Mouse (Mus musculus): ENCODE measurements at regions not wholly inside any gene's neighbourhood (a gene's known extent, or its start where the extent isn't known, plus 50 kb on each side); places are given as distances from the start of the nearest gene placed in this dataset.
A peak's percentile ranks its signal among the peaks of the same experiment; 100 is the strongest.

- Histone ChIP-seq H3K27me3 (ENCODE audit: control insufficient read depth, insufficient read depth, low read length) (no peaks in the 10 kb centered on the region), H3K27ac (replicated peaks; ENCODE audit: low read depth, low read length) (no peak overlapping the region), H3K36me3 (ENCODE audit: control insufficient read depth, insufficient read depth, low read length) (no peaks in the 10 kb centered on the region), H3K9ac (replicated peaks; ENCODE audit: low read length) (no peak overlapping the region), H3K4me2 (ENCODE audit: low read length) (no peak overlapping the region), H3K9me3 (ENCODE audit: control insufficient read depth, low read length) (no peaks in the 10 kb centered on the region), H3K4me3 (replicated peaks; ENCODE audit: low read depth, low read length) (no peak overlapping the region), H3K4me1 (ENCODE audit: control insufficient read depth, insufficient read depth, low read length) (peaks cover 3% of the 10 kb centered on the region; the same call in 1 of the 2 replicates)
- DNase-seq (peak; percentile 8), ATAC-seq (ENCODE audit: low FRiP score, low TSS enrichment) (no peak)
- WGBS = 44% methylated on average over 13 of the region's 13 CpGs
Measured at GRCm38 (mm10) chr2:161416218-161416927, 307.5 kb upstream of the Chd6 start.

DNA sequence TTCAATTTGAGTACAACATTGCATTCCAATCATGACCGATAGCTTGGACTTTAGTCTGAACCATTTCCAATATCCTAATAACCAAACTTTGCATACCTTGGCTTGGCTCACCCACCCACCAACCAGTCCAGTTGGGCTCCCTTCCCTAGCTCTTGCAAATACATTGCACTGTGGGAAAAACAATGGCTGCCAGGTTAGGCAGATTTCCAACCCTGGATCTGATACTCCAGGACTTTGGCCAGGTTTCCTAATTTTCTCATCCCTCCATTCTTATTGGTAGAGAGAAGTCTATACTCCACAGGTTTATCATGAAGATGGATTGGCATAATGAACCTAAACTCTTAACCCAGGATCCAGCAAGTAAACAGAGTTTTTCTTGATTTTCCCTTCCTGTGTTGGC is 299.4 kb upstream of the Chd6 start:
- H3K4me3 ChIP-seq (replicated peaks; ENCODE audit: low read depth, low read length) = no peak overlapping the region
- H3K9me3 ChIP-seq (ENCODE audit: control insufficient read depth, low read length) = no peaks in the 10 kb centered on the region
- H3K9ac ChIP-seq (replicated peaks; ENCODE audit: low read length) = no peak overlapping the region
- ATAC-seq (ENCODE audit: low FRiP score, low TSS enrichment) (no peak), DNase-seq (no peak)
- WGBS = 91% methylated on average over 1 of the region's 1 CpGs
- no peak overlapping the region for H3K27ac ChIP-seq (replicated peaks; ENCODE audit: low read depth, low read length)
- H3K27me3 ChIP-seq (ENCODE audit: control insufficient read depth, insufficient read depth, low read length) = no peaks in the 10 kb centered on the region
- no peaks in the 10 kb centered on the region for H3K4me1 ChIP-seq (ENCODE audit: control insufficient read depth, insufficient read depth, low read length)
- no peaks in the 10 kb centered on the region for H3K36me3 ChIP-seq (ENCODE audit: control insufficient read depth, insufficient read depth, low read length)
- H3K4me2 ChIP-seq (ENCODE audit: low read length) = no peak overlapping the region

- no peak for ATAC-seq (ENCODE audit: low FRiP score, low TSS enrichment)
- H3K4me1 ChIP-seq (ENCODE audit: control insufficient read depth, insufficient read depth, low read length) = no peaks in the 10 kb centered on the region
- H3K36me3 ChIP-seq (ENCODE audit: control insufficient read depth, insufficient read depth, low read length) = no peaks in the 10 kb centered on the region
- no peak overlapping the region for H3K27ac ChIP-seq (replicated peaks; ENCODE audit: low read depth, low read length)
- no peak overlapping the region for H3K9ac ChIP-seq (replicated peaks; ENCODE audit: low read length)
- no peaks in the 10 kb centered on the region for H3K9me3 ChIP-seq (ENCODE audit: control insufficient read depth, low read length)
- 45% methylated on average over 1 of the region's 1 CpGs for WGBS
- H3K4me3 ChIP-seq (replicated peaks; ENCODE audit: low read depth, low read length) = no peak overlapping the region
- DNase-seq = peak; percentile 34
- H3K27me3 ChIP-seq (ENCODE audit: control insufficient read depth, insufficient read depth, low read length) = no peaks in the 10 kb centered on the region
- H3K4me2 ChIP-seq (ENCODE audit: low read length) = no peak overlapping the region
Measured at GRCm38 (mm10) chr2:161405847-161406384, 297.0 kb upstream of the Chd6 start.

DNA sequence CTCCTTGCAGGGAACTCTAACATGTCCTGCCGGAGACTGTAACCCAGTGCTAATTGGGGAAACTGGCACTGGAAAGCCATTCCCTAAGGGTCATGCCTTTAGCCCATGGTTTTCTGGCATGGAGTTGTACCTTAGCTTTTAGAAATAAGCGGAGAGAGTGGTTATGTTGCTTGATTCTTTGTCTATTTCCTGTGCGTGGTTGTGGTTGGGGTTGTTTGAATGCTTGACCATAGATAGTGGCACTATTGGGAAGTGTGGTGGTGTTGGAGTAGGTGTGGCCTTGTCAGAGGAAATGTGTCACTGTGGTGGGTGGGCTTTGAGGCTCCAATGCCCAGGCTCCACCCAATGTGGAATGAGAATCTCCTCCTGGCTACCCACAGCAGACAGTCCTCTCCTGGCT is 289.2 kb upstream of the Chd6 start:
- H3K4me2 ChIP-seq (ENCODE audit: low read length) = no peak overlapping the region
- 98% methylated on average over 3 of the region's 3 CpGs for WGBS
- no peaks in the 10 kb centered on the region for H3K36me3 ChIP-seq (ENCODE audit: control insufficient read depth, insufficient read depth, low read length)
- ATAC-seq (ENCODE audit: low FRiP score, low TSS enrichment) = no peak
- H3K27me3 ChIP-seq (ENCODE audit: control insufficient read depth, insufficient read depth, low read length) = no peaks in the 10 kb centered on the region
- no peak overlapping the region for H3K4me3 ChIP-seq (replicated peaks; ENCODE audit: low read depth, low read length)
- no peak overlapping the region for H3K9ac ChIP-seq (replicated peaks; ENCODE audit: low read length)
- H3K9me3 ChIP-seq (ENCODE audit: control insufficient read depth, low read length) = no peaks in the 10 kb centered on the region
- no peak for DNase-seq
- no peak overlapping the region for H3K27ac ChIP-seq (replicated peaks; ENCODE audit: low read depth, low read length)
- no peaks in the 10 kb centered on the region for H3K4me1 ChIP-seq (ENCODE audit: control insufficient read depth, insufficient read depth, low read length)

GRCm38 (mm10) chr2:161390954-161391690 is 282.2 kb upstream of the Chd6 start:
- peak; percentile 53 for DNase-seq
- WGBS = 44% methylated on average over 15 of the region's 15 CpGs
- H3K9ac ChIP-seq (replicated peaks; ENCODE audit: low read length) = no peak overlapping the region
- H3K9me3 ChIP-seq (ENCODE audit: control insufficient read depth, low read length) = no peaks in the 10 kb centered on the region
- ATAC-seq (ENCODE audit: low FRiP score, low TSS enrichment) = no peak
- no peaks in the 10 kb centered on the region for H3K36me3 ChIP-seq (ENCODE audit: control insufficient read depth, insufficient read depth, low read length)
- H3K4me1 ChIP-seq (ENCODE audit: control insufficient read depth, insufficient read depth, low read length) = peaks cover 16% of the 10 kb centered on the region
- no peak overlapping the region for H3K4me2 ChIP-seq (ENCODE audit: low read length)
- no peak overlapping the region for H3K4me3 ChIP-seq (replicated peaks; ENCODE audit: low read depth, low read length)
- no peaks in the 10 kb centered on the region for H3K27me3 ChIP-seq (ENCODE audit: control insufficient read depth, insufficient read depth, low read length)
- peak overlapping the region; percentile 22; the same call in 1 of the 2 replicates for H3K27ac ChIP-seq (replicated peaks; ENCODE audit: low read depth, low read length)

- 83% methylated on average over 5 of the region's 5 CpGs for WGBS
- no peaks in the 10 kb centered on the region for H3K36me3 ChIP-seq (ENCODE audit: control insufficient read depth, insufficient read depth, low read length)
- H3K4me1 ChIP-seq (ENCODE audit: control insufficient read depth, insufficient read depth, low read length) = peaks cover 16% of the 10 kb centered on the region
- H3K27me3 ChIP-seq (ENCODE audit: control insufficient read depth, insufficient read depth, low read length) = no peaks in the 10 kb centered on the region
- H3K4me2 ChIP-seq (ENCODE audit: low read length) = no peak overlapping the region
- DNase-seq (no peak), ATAC-seq (ENCODE audit: low FRiP score, low TSS enrichment) (no peak)
- no peak overlapping the region for H3K4me3 ChIP-seq (replicated peaks; ENCODE audit: low read depth, low read length)
- H3K27ac ChIP-seq (replicated peaks; ENCODE audit: low read depth, low read length) = no peak overlapping the region
- H3K9me3 ChIP-seq (ENCODE audit: control insufficient read depth, low read length) = no peaks in the 10 kb centered on the region
- no peak overlapping the region for H3K9ac ChIP-seq (replicated peaks; ENCODE audit: low read length)
Measured at GRCm38 (mm10) chr2:161389318-161389835, 280.5 kb upstream of the Chd6 start.

DNA sequence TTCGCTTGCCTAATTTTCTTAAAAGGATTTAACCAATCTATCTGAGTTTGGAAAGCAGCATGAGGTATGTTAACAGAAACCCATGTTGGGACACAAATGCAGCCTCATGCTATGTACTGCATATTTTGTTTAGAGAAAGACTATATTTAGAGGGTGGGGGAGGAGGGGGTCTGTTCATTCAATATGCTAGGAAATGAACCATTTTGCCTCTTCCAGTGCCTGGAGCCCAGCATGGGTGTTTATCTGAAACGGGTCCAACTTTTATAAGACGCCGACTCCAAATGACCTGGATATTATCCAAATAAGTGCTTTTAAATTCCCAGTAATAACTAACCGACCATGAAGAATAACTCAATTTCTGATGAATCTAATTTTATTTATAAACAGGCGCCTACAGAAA is 278.2 kb upstream of the Chd6 start:
- Histone ChIP-seq H3K9me3 (ENCODE audit: control insufficient read depth, low read length) (no peaks in the 10 kb centered on the region), H3K4me3 (replicated peaks; ENCODE audit: low read depth, low read length) (no peak overlapping the region), H3K36me3 (ENCODE audit: control insufficient read depth, insufficient read depth, low read length) (no peaks in the 10 kb centered on the region), H3K27ac (replicated peaks; ENCODE audit: low read depth, low read length) (no peak overlapping the region), H3K9ac (replicated peaks; ENCODE audit: low read length) (no peak overlapping the region), H3K4me2 (ENCODE audit: low read length) (no peak overlapping the region), H3K4me1 (ENCODE audit: control insufficient read depth, insufficient read depth, low read length) (peaks cover 16% of the 10 kb centered on the region), H3K27me3 (ENCODE audit: control insufficient read depth, insufficient read depth, low read length) (no peaks in the 10 kb centered on the region)
- ATAC-seq (ENCODE audit: low FRiP score, low TSS enrichment) = no peak
- WGBS = 76% methylated on average over 6 of the region's 6 CpGs
- DNase-seq = no peak

DNA sequence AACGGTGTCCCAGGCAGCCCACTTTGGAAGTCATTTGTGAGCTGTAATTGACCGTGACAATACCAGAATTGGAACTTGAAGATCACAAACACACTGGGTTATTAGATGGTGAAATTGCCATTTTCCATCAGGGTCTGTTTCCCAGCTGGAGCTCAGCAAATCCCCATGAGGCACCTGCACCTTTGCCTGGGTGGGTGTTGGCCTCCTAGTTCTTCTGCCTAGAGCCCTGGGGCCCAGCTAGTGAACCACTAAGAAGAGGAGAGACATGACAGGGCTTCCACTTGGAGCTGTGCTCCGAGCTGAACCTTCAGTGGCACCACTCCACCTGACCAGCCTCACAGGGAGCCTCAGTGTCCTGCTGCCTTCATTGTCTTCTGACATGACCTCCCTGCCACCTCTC is 273.5 kb upstream of the Chd6 start:
- no peak overlapping the region for H3K4me3 ChIP-seq (replicated peaks; ENCODE audit: low read depth, low read length)
- no peaks in the 10 kb centered on the region for H3K36me3 ChIP-seq (ENCODE audit: control insufficient read depth, insufficient read depth, low read length)
- WGBS = 48% methylated on average over 3 of the region's 3 CpGs
- no peaks in the 10 kb centered on the region for H3K9me3 ChIP-seq (ENCODE audit: control insufficient read depth, low read length)
- DNase-seq = no peak
- no peak overlapping the region for H3K27ac ChIP-seq (replicated peaks; ENCODE audit: low read depth, low read length)
- H3K27me3 ChIP-seq (ENCODE audit: control insufficient read depth, insufficient read depth, low read length) = no peaks in the 10 kb centered on the region
- ATAC-seq (ENCODE audit: low FRiP score, low TSS enrichment) = no peak
- H3K4me2 ChIP-seq (ENCODE audit: low read length) = no peak overlapping the region
- H3K9ac ChIP-seq (replicated peaks; ENCODE audit: low read length) = no peak overlapping the region
- H3K4me1 ChIP-seq (ENCODE audit: control insufficient read depth, insufficient read depth, low read length) = no peaks in the 10 kb centered on the region

All from midbrain, embryonic 14.5 days (tissue).